Mouse (Mus musculus) testis, adult 2 months (tissue): ENCODE results near the gene Nol7. TPM values are rescaled to one million over a fixed set of nuclear protein-coding genes. Genes with fewer than 3 reads are reported as not detected.

Experiments used
- H3K27ac ChIP-seq: fragments of 200-500 bp; 2 replicates; pipeline ENCODE4 v1.5.1; 2012; ENCODE audit warnings: low read depth, low read length; ENCODE audit not compliant: control insufficient read depth, insufficient read depth
- H3K27me3 ChIP-seq: fragments of 200-500 bp; 2 replicates; pipeline ENCODE4 v1.6.1; 2012; ENCODE audit warnings: mild to moderate bottlenecking, low read length, moderate library complexity; ENCODE audit not compliant: control insufficient read depth, insufficient read depth
- H3K36me3 ChIP-seq: fragments of 200-500 bp; 2 replicates; pipeline ENCODE4 v1.6.1; 2012; ENCODE audit warnings: mild to moderate bottlenecking, low read length; ENCODE audit not compliant: control insufficient read depth, insufficient read depth
- H3K4me1 ChIP-seq: fragments of 200-500 bp; 2 replicates; pipeline ENCODE4 v1.6.1; 2012; ENCODE audit warnings: low read length; ENCODE audit not compliant: control insufficient read depth, insufficient read depth
- H3K4me3 ChIP-seq: fragments of 200-500 bp; 2 replicates; pipeline ENCODE4 v1.5.1; 2012; ENCODE audit warnings: low read depth, mild to moderate bottlenecking, low read length, moderate library complexity, mixed read lengths; ENCODE audit not compliant: control insufficient read depth
- CTCF ChIP-seq: fragments of 200-500 bp; IDR thresholded peaks from 2 replicates; pipeline ENCODE4 v1.5.1; 2012; ENCODE audit warnings: low read depth, mild to moderate bottlenecking, inconsistent platforms, low read length, moderate library complexity; ENCODE audit not compliant: control insufficient read depth, insufficient read depth, insufficient replicate concordance
- POLR2A ChIP-seq: fragments of 200-500 bp; IDR thresholded peaks from 2 replicates; pipeline ENCODE4 v1.6.1; 2012; ENCODE audit warnings: low read depth, mild to moderate bottlenecking, inconsistent platforms, low read length, moderate library complexity; ENCODE audit not compliant: control insufficient read depth
- polyA plus RNA-seq: library from polyadenylated mRNA; depleted of rRNA; stranded (reverse); fragments of >200 nt; gene quantifications from 2 replicates; pipeline ENCODE4 v1.2.3, GENCODE M21; 2012; rRNA removed

The Nol7 gene
- polyA plus RNA-seq, 1 experiment: 7.6 TPM

DNA sequence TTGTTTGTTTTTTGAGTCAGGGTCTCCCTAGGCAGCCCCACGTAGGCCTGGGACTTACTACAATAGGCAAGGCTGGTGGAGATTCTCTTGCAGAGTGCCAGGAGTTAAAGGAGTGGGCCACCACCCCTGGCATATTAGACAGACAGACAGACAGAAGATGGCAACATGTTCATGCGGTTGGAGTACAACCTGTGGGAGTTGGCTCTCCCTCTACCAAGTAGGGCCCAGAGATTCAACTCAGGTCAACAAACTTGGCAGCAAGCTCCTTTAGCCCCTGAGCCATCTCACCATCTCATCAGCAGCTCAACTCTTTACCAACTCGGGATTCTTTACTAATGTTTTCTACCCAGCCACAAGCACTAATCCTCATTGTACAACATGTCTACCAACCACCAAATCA, 52.5 kb downstream of the Nol7 start:
- TF ChIP-seq CTCF: no peak
- TF ChIP-seq POLR2A: no peak
- H3K36me3 ChIP-seq: no peaks in the 10 kb centered on the region
- no peak overlapping the region for H3K4me3 ChIP-seq
- H3K27ac ChIP-seq: no peak overlapping the region
- peaks cover 2% of the 10 kb centered on the region; the same call in 1 of the 2 replicates for H3K4me1 ChIP-seq
- H3K27me3 ChIP-seq: no peaks in the 10 kb centered on the region

- H3K4me1 ChIP-seq: peaks cover 2% of the 10 kb centered on the region; the same call in 1 of the 2 replicates
Measured at GRCm38 (mm10) chr13:43452177-43452576, 54.0 kb downstream of the Nol7 start.

GRCm38 (mm10) chr13:43452843-43453605, 54.8 kb downstream of the Nol7 start:
- Histone ChIP-seq H3K27ac (no peak overlapping the region), H3K27me3 (no peaks in the 10 kb centered on the region), H3K4me1 (0 out of 2 replicates have a peak, but pooled peaks cover 2% of the 10 kb centered on the region), H3K36me3 (no peaks in the 10 kb centered on the region), H3K4me3 (no peak overlapping the region)
- TF ChIP-seq CTCF (no peak), POLR2A (no peak)

More at GRCm38 (mm10) chr13:43452177-43452576, 54.0 kb downstream of the Nol7 start:
- no peak overlapping the region for H3K27ac ChIP-seq
- H3K36me3 ChIP-seq: no peaks in the 10 kb centered on the region
- H3K4me3 ChIP-seq: no peak overlapping the region
- TF ChIP-seq POLR2A (no peak), CTCF (no peak)
- H3K27me3 ChIP-seq: no peaks in the 10 kb centered on the region

GRCm38 (mm10) chr13:43454431-43454830, 56.2 kb downstream of the Nol7 start:
- H3K36me3 ChIP-seq: no peaks in the 10 kb centered on the region
- TF ChIP-seq CTCF (no peak), POLR2A (no peak)
- H3K4me1 ChIP-seq: 0 out of 2 replicates have a peak, but pooled peaks cover 2% of the 10 kb centered on the region
- H3K4me3 ChIP-seq: no peak overlapping the region
- H3K27ac ChIP-seq: no peak overlapping the region
- no peaks in the 10 kb centered on the region for H3K27me3 ChIP-seq

Other genes starting within 250 kb of the Nol7 start
- 18.1 and 19.6 TPM in 2 replicates for gene Tbc1d7, start 226.9 kb upstream of the Nol7 start, polyA plus RNA-seq
- gene Gfod1, start 94.2 kb upstream of the Nol7 start, polyA plus RNA-seq: 0.17 and 0.19 TPM in 2 replicates
- 5.2 and 6.0 TPM in 2 replicates for gene Sirt5, start 32.9 kb upstream of the Nol7 start, polyA plus RNA-seq
- 141 and 164 TPM in 2 replicates for gene Ranbp9, start 82.9 kb downstream of the Nol7 start, polyA plus RNA-seq
- 1.2 and 1.5 TPM in 2 replicates for gene Mcur1, start 161.8 kb downstream of the Nol7 start, polyA plus RNA-seq
- gene Rnf182, start 217.3 kb downstream of the Nol7 start, polyA plus RNA-seq: 0.76 and 1.3 TPM in 2 replicates